Mouse (Mus musculus): ENCODE measurements around the gene Rap1gap. TPM values are rescaled to one million over a fixed set of nuclear protein-coding genes. Genes with fewer than 3 reads are reported as not detected.

The Rap1gap gene
- polyA plus RNA-seq, 1 experiment, result not detected

- TF ChIP-seq GATA1 (IDR thresholded peaks at IDR 0.05; ENCODE audit: low read length), result no peak
Measured at GRCm38 (mm10) chr4:137655241-137656031, 9.1 kb upstream of the Rap1gap start.

DNA sequence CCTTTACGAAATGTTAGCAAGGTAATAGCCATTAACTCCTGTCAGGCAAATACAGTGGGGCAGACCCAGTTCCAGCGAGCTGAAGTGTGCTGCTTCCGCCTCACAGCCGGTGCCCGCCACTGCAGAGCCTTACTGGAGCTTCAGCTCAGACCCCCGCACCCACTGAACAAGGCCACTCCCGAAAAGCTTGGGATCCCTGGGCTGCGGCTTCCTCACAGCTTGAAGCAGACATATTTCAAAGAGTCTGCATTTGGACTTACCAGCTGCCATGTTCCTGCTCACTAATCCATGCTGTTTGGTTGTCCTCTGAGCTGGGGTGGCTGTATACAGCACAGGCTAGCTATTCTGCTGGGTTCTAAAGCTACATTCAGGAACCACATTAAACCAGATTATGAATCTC, 6.9 kb upstream of the Rap1gap start:
- TF ChIP-seq GATA1 (IDR thresholded peaks at IDR 0.05; ENCODE audit: low read length), result no peak

DNA sequence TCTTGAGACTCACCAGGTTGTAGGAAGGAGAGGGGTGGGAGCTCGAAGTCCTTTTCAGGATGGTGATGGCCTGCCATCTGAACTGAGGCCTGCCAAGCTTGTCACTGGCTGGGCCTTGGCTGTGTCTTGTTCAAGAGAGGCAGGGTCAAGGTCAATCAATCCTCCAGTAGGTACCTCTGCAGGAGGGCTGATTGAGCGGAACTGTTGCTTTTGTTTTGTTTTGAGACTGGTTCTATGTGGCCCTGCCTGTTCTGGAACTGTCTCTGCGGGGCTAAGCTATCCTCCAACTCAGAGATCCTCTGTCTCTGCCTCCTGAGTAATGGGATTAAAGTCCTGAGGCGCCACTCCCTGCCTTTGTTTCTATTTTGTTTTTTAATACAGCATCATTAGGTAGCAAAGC, 5.0 kb upstream of the Rap1gap start:
- TF ChIP-seq GATA1 (IDR thresholded peaks at IDR 0.05; ENCODE audit: low read length), result no peak

DNA sequence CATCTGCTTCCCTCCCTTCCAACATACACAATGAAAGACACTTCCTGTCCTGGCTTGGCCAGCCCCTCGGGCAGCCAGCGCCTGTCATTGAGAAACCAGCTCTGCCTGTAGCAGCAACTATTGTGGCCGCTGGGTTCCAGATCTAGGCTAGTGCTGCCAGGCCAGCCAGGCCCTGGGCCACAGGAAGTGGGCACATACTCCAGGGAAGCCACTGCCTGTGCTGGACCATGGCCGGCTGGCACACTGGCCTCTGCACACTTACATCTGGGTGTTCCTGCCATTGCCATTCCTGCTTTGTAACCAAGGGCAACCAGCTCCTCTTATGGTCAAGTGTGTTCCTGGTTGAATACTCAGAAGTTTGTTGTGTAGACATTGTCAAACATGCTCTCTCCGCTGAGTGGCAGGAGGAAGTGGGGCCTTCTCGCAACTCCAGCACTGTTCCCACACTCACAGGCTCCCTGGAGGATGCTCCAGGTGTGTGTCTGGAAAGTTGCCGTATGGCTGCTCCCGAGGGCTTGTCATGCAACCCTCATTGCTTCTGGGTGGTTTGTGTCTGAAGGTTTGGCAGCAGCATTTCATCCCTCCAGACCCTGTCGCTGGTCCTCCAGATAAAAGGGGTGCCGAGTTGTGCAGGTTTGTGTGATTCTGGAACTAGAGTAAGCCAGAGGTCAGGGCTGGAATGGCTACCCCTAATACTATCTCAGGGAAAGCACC, 4.0 kb upstream of the Rap1gap start:
- no peak for TF ChIP-seq GATA1 (IDR thresholded peaks at IDR 0.05; ENCODE audit: low read length)

GRCm38 (mm10) chr4:137661078-137661450, 3.5 kb upstream of the Rap1gap start:
- TF ChIP-seq GATA1 (IDR thresholded peaks at IDR 0.05; ENCODE audit: low read length), result no peak

- TF ChIP-seq GATA1 (IDR thresholded peaks at IDR 0.05; ENCODE audit: low read length), result no peak
Measured at GRCm38 (mm10) chr4:137661547-137661946, 3.0 kb upstream of the Rap1gap start.

DNA sequence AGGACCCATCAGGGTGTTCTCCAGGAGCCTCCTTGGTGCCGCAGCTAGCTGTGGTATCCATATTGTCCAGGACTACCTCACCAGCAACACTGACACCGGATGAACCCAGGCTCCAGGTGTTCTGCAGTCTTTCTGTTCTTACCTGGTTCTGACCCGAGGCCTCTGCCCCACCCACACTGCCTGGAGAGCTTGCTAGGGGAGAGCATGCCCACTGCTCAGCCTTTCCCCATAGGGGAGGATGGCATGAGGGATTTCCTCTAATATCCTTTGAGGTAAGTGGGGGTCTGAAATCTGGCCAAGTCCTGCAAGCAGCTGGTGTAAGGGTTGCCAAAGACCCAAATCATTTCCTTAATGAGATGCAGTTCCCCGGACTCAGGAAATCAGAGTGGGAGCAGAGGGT, 1.0 kb upstream of the Rap1gap start:
- TF ChIP-seq GATA1 (IDR thresholded peaks at IDR 0.05; ENCODE audit: low read length), result no peak

- TF ChIP-seq GATA1 (IDR thresholded peaks at IDR 0.05; ENCODE audit: low read length), result no peak
Measured at GRCm38 (mm10) chr4:137664980-137665675, 602 bp downstream of the Rap1gap start.

- no peak for TF ChIP-seq GATA1 (IDR thresholded peaks at IDR 0.05; ENCODE audit: low read length)
Measured at GRCm38 (mm10) chr4:137665791-137666190, 1.3 kb downstream of the Rap1gap start.

DNA sequence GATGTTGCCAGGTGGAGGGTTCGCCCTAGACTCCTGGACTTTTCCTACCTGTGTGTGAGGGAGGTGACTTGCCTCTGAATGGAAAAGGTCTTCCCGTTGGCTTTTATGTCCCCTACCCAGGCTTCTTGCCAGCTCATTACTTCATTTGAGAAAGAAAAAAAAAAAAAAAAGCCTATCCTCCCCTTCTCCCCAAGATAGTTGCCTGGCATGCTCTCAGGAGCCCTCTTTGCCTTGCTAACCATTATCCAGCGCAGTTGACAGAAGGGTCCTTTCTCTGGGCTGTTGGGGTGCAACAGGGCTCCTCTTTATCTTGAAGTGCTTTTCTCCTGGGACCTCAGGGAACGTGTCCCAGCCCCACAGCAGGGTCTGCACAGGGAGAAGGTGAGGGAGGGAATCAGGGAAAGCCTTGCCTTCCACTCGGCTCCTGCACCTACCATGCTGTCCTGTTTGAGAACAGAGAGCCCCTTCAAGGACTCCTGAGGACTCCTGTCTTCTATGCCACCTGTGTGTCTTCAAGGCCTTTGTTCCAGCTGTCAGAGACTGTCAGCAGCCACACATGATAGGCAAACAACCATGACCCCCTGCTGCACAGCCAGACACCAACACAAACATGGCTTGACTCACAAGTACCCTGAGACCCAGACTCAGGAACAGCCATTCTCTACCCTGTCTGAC, 1.9 kb downstream of the Rap1gap start:
- TF ChIP-seq GATA1 (IDR thresholded peaks at IDR 0.05; ENCODE audit: low read length), result no peak

DNA sequence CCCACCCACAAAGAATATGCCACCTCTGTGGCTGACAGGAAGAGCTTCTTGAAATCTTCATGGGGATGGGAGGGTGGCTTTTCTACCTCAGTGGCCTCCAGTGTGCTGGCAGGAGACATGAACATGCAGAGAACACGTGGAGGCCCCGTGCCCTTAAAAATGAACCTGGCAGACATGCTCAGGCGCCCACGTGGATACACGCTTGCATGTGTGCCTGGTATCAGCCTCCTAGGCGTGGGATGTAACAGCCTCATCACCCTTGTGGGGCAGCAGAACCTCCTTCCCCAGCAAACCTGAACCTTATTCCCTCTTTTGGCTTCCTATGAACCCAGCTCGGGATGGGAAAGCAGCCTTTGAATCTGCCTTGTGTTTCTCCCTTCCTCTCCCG, 2.4 kb downstream of the Rap1gap start:
- TF ChIP-seq GATA1 (IDR thresholded peaks at IDR 0.05; ENCODE audit: low read length), result no peak

- no peak for TF ChIP-seq GATA1 (IDR thresholded peaks at IDR 0.05; ENCODE audit: low read length)
Measured at GRCm38 (mm10) chr4:137667747-137668146, 3.2 kb downstream of the Rap1gap start.

GRCm38 (mm10) chr4:137671711-137672500, 7.4 kb downstream of the Rap1gap start:
- no peak for TF ChIP-seq GATA1 (IDR thresholded peaks at IDR 0.05; ENCODE audit: low read length)

- TF ChIP-seq GATA1 (IDR thresholded peaks at IDR 0.05; ENCODE audit: low read length), result no peak
Measured at GRCm38 (mm10) chr4:137675566-137675965, 11.0 kb downstream of the Rap1gap start.

DNA sequence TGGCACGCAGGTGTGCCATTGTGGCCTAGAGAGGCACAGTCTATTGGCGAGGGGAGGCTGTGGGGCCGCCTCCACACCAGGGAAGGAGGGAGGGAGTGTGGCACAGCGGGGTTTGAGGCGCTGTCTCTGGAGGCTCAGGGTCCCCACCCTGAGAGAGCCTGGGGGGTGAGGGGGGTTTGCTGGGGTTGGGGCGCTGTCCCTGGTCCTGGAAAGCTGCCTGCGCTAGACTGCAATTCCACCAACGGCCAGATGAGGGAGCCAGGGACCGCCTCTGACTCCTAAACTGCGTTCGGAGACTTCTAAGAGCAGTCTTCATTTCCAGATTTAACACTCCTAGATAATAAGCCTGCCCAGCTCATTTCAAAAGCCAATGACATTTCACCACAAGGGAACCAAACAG, 11.5 kb downstream of the Rap1gap start:
- TF ChIP-seq GATA1 (IDR thresholded peaks at IDR 0.05; ENCODE audit: low read length), result no peak
